Mouse (Mus musculus) fibroblast of lung, adult 2 months (primary cell): ENCODE data around the gene Frs2.
"Not testable (repeated sequence)": the region's sequence is repeated elsewhere in the genome, so short reads cannot be mapped to it uniquely, and the experiment has no call there.

Experiments used
- DNase-seq: peaks from one replicate; pipeline ENCODE4 v3.0.0-alpha.2; 2011; ENCODE audit warnings: low read depth

Gene Frs2

DNA sequence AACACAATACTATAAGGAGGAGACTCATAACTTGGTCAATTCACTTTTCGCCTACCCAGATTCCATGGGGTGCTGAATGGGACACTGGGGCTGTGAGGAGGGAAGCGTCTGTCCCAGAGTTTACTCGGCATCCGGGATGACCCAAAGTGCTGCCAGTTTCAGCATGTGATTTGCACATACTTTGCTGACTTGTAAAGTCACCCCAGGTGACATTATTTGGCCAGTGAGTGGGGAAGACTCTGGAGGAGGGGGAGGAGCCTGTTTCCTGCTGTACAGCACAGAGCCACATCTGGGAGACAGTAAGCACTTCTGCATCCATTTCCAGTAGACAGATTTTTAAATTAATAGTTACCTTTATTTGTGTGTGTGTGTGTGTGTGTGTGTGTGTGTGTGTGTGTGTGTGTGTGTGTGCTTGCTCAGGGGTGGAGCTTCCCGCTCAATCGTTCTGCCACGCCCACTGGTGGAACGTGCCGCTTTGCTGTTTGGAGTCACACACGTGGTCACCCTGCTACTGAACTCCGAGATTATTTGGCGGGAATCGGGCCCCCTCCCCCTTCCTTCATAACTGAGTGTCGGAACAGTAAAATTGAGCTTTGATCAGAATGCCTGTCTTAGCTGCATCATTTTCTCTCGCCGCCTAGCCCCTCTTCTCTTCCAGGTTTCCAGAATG, 104.7 kb downstream of the Frs2 start:
- not testable (repeated sequence) for DNase-seq

DNA sequence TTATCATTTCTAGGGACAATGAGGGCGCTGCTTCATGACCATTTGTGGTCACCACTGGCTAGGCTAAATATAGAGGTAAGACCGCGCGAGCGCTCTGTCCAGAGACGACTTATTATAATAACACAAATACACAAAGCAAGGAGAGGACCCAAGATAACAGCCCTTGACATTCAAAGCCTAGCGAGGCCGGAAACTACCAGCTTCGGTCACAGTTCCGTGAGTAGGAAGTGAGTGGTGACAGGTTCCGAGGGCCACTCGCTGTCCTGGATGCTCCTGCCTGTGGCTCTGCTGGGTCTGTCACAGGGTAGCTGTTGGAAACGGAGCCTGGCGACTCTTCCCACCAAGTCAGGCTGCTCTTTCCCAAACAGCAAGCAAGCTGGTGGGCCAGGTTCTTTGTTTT, 106.0 kb downstream of the Frs2 start:
- no peak for DNase-seq

DNA sequence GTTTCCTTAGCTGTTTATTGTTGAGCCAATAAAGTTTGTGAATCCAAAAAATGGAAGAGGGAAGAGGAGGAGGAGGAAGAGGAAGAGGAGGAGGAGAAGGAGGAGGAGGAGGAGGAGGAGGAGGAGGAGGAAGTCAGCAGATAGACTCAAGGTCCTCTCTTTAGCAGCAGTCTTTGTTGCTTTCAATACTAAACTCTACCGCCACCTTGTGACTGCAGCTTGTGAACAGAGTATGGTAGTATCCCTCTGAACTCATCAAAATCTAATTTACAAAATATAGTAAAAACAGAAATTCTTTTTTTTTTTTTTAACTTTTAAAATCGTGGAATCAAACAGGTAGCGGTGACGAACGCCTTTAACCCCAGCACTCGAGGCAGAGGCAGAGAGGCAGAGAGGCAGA, 108.0 kb downstream of the Frs2 start:
- DNase-seq, result no peak

DNA sequence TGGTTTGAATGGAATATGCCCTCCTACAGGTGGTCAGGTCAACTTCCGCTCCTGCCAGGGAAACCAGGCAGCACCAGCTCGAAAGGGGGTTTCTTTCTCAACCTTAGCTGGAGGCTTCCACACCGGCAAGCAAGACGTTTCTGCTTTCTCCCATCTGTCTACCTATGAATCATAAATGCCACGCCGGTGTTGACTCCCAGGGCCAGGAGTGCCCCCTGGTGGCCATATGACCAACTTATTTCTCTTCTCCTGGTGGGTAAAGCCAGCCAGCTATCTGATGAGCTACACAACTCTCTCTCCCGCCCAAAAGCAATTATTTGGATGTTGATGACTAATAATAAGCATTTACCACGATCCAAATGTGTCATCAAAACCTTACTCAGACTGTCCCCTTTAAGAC, 114.5 kb downstream of the Frs2 start:
- peak; percentile 69 for DNase-seq

DNA sequence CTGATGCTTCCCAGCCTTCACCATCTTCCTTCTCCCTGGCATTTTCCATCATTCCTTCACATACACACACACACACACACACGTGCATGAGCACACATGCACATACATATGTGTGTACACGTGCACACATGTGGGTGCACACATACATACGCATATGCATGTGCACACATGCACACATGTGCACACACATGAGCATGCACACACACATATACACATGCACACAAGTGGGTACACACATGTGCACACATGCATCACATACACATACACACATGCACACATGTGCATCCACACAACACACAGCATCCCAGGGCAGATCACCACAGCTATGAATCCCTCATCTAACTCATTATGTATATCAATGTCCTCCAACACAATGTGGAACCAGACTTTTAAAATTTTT, 117.2 kb downstream of the Frs2 start:
- DNase-seq, result no peak

DNA sequence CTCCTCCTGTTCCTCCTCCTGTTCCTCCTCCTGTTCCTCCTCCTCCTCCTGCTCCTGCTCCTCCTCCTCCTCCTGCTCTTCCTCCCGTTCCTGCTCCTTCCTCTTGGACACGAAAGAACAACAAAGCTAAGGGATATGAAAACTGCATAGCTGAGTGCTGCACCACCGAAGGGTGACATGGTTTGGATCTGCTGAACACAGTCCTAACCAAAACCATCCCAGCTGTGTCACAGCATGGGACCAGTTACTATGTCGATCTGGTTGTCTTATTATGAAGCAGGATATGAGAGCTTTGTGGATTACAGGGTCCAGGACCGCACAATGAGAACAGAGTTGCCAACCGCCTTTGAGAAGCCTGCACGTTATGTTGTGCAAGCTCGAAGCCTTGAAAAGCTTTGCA, 122.2 kb downstream of the Frs2 start:
- no peak for DNase-seq

DNA sequence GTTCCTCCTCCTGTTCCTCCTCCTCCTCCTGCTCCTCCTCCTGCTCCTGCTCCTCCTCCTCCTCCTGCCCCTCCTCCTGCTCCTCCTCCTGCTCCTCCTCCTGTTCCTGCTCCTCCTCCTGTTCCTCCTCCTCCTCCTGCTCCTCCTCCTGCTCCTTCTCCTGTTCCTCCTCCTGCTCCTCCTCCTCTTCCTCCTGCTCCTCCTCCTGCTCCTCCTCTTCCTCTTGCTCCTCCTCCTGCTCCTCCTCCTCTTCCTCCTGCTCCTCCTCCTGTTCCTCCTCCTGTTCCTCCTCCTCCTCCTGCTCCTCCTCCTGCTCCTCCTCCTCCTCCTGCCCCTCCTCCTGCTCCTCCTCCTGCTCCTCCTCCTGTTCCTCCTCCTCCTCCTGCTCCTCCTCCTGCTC, 122.6 kb downstream of the Frs2 start:
- not testable (repeated sequence) for DNase-seq

DNA sequence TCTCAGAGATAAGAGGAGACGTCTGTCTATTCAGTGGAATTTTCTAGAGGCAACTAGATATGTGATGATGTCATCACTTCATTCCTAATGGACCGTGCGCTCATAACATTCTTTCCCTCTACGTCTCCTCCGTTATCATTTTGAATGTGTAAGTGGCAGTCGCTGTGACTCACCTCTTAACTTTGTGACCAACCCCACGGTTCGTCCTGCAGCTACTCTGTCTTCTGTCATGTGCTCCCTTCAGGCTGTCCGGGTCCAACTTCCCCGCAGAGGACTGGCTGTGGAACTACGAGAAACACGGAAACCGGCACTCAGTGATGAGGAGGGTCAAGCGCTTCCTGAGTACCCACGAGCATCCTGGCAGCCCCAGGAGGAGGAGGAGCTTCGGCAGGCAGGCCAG, 124.6 kb downstream of the Frs2 start:
- DNase-seq, result no peak

DNA sequence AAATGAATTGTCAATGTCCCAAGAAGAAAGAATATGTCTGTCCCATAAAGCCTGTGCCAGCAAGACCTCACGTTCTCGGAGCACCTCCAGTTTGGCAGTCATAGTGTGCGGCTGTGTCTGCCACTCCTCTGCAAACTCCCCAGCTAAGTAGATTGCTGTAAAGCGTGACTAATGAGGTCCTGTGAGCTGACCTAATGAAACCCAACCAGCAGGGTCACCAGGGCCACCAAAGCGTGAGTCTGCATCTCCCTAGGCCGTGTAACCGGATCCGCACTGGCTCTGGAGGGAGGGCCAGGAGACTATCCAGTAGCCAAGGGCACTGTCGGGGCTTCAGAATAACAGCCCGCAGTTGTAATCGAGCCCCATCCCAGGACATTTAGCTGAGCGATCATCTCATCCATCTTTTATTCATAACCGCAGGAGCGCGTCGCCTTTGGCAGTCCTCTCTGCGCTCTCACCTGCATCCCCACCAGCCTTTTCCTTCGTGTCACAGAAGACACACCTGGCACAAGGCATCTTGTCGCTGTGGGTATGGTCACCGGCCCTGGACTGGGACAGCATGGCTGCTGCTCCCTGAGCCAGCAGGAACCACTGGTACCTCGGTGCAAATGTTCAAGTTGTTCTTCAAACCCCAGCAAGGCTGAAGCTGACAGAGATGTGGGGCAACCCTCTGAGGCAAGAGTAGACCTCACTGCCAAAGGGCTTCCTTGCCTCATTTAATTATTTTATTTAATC, 127.1 kb downstream of the Frs2 start:
- DNase-seq, result no peak
